Mouse (Mus musculus) heart, embryonic 15.5 days (tissue): ENCODE results near the gene Wnt3a. TPM values are rescaled to one million over a fixed set of nuclear protein-coding genes. Genes with fewer than 3 reads are reported as not detected.
A peak's percentile ranks its signal among the peaks of the same experiment; 100 is the strongest.
"Not testable (repeated sequence)": the region's sequence is repeated elsewhere in the genome, so short reads cannot be mapped to it uniquely, and the experiment has no call there.

ENCODE experiments used
- ATAC-seq: fragments of 200-750 bp; cut with Nextera tagmentation; replicated peaks from 2 replicates; pipeline ENCODE4 v1.8.0; 2017; ENCODE audit warnings: low read depth, moderate TSS enrichment; ENCODE audit not compliant: insufficient number of reproducible peaks, insufficient read depth, low FRiP score
- H3K27ac ChIP-seq: fragments of 300-500 bp; sonication (generic); 2 replicates; pipeline ENCODE4 v1.5.1; 2015; ENCODE audit warnings: mild to moderate bottlenecking, inconsistent platforms
- H3K27me3 ChIP-seq: fragments of 300-500 bp; sonication (generic); 2 replicates; pipeline ENCODE4 v1.6.1; 2015; ENCODE audit warnings: inconsistent platforms
- H3K36me3 ChIP-seq: fragments of 300-500 bp; sonication (generic); 2 replicates; pipeline ENCODE4 v1.6.1; 2015; ENCODE audit warnings: mild to moderate bottlenecking, inconsistent platforms
- H3K4me1 ChIP-seq: fragments of 300-500 bp; sonication (generic); replicated peaks from 2 replicates; pipeline ENCODE4 v1.6.1; 2015; ENCODE audit warnings: inconsistent platforms
- H3K4me2 ChIP-seq: fragments of 300-500 bp; sonication (generic); 2 replicates; pipeline ENCODE4 v1.6.1; 2015; ENCODE audit warnings: inconsistent platforms, mild to moderate bottlenecking, moderate library complexity
- H3K4me3 ChIP-seq: fragments of 300-500 bp; sonication (generic); 2 replicates; pipeline ENCODE4 v1.5.1; 2015; ENCODE audit warnings: mild to moderate bottlenecking, inconsistent platforms
- H3K9ac ChIP-seq: fragments of 300-500 bp; sonication (generic); 2 replicates; pipeline ENCODE4 v1.6.1; 2015; ENCODE audit warnings: mild to moderate bottlenecking, inconsistent platforms
- H3K9me3 ChIP-seq: fragments of 300-500 bp; sonication (generic); replicated peaks from 2 replicates; pipeline ENCODE4 v1.6.1; 2016; ENCODE audit warnings: inconsistent platforms
- WGBS: fragments of 180-500 bp; shearing (Covaris S2); methylation state at CpG from one replicate; pipeline ENCODE4 v1.1.7; 2015; ENCODE audit warnings: mixed read lengths; 5-methylcytosine and 5-hydroxymethylcytosine counted together
- polyA plus RNA-seq: library from polyadenylated mRNA; unstranded; fragments of >200 nt; fragmentation: Nextera tagmentation; extraction: Ambion mirVana; gene quantifications from 2 replicates; pipeline ENCODE4 v1.2.1, GENCODE M21; 2015

Wnt3a gene
- polyA plus RNA-seq, 1 experiment from 2014 or later: not detected

DNA sequence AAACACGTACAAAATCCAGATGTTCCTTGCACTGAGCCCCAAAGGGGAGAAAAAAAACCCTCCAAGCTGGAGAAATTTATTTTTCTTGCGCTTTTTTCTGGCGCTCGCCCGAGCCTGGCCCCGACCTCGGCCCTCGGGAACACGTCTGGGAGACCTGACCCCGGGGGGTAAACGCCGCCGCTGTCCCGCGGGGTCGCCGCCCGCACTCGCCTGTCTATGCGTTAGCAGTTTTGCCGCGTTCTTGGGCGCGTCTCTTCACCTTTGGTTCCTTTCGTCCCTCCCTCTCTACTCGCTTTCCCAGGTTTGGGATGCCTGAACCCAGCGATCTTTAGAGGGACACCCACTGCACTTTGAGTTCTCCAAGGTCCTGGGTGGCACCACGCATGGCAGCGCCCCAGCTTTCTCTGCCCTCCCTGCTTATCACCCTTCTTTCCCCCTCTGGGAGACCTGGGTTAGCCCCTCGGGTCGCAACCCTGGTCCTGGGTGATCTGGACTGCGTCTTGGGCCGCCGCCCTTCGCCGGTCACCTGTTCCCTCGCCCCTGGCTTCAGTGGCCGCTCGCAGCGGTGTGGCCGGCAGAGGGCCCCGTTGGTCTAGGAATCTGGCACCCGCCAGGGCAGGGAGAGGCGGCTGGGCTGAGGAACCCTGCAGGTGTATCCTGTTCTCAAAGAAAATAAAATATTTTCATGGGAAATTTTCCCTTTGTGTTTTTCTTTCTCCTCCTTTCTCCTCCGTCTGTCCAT is 17.0 kb upstream of the Wnt3a start:
- peak; percentile 42; the same call in 1 of the 2 replicates for ATAC-seq
- no peak overlapping the region for H3K27ac ChIP-seq
- H3K27me3 ChIP-seq: peaks cover 82% of the 10 kb centered on the region
- WGBS: 2% methylated on average over 45 of the region's 45 CpGs
- peaks cover 47% of the 10 kb centered on the region for H3K4me1 ChIP-seq
- peak overlapping the region; percentile 75; the same call in 1 of the 2 replicates for H3K9ac ChIP-seq
- H3K9me3 ChIP-seq: no peaks in the 10 kb centered on the region
- no peaks in the 10 kb centered on the region for H3K36me3 ChIP-seq
- peak overlapping the region; percentile 78 for H3K4me3 ChIP-seq
- peak overlapping the region; percentile 99 for H3K4me2 ChIP-seq

GRCm38 (mm10) chr11:59306461-59307421 is 16.2 kb upstream of the Wnt3a start, which contains the start of gene Wnt9a:
Wnt9a (plus strand) TSS chr11:59306928.
- under 1% methylated on average over 111 of the region's 128 CpGs for WGBS
- peak within 1 kb of the TSS; percentile 78 for H3K4me3 ChIP-seq
- H3K4me2 ChIP-seq: peak within 1 kb of the TSS; percentile 99
- peak; percentile 81 for ATAC-seq
- H3K9ac ChIP-seq: peak within 1 kb of the TSS; percentile 75
- H3K4me1 ChIP-seq: peaks cover 41% of the 10 kb centered on the region
- peak within 1 kb of the TSS; percentile 40 for H3K27ac ChIP-seq
- H3K9me3 ChIP-seq: no peaks in the 10 kb centered on the region
- no peaks in the 10 kb centered on the region for H3K36me3 ChIP-seq
- peaks cover 78% of the 10 kb centered on the region for H3K27me3 ChIP-seq

DNA sequence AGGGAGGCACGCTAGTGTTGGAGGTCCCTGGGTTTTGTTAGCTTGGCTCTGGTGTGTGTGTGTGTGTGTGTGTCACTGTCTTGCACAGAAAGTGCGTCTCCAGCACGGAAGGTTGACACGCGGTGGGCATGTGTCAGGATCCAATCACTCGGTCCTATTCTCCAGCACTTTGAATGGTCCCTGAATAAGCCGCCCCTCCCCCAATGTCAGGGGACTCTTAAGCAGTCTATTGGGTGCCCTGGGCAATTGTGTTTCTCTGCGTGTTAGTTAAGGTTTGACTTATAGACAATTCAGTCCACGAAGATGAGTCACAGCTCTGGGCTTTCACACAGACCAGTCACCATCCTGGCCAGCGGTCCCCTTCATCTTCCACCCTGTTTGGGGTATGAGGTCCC is 15.3 kb upstream of the Wnt3a start:
- Histone ChIP-seq H3K4me3 (peak overlapping the region; percentile 78), H3K4me1 (peaks cover 41% of the 10 kb centered on the region), H3K9me3 (no peaks in the 10 kb centered on the region), H3K36me3 (no peaks in the 10 kb centered on the region), H3K27me3 (peaks cover 74% of the 10 kb centered on the region), H3K4me2 (peak overlapping the region; percentile 99), H3K27ac (no peak overlapping the region), H3K9ac (peak overlapping the region; percentile 75; the same call in 1 of the 2 replicates)
- no peak for ATAC-seq
- 10% methylated on average over 10 of the region's 10 CpGs for WGBS

- ATAC-seq: no peak
- peaks cover 79% of the 10 kb centered on the region for H3K27me3 ChIP-seq
Observed at GRCm38 (mm10) chr11:59305008-59305820, 14.7 kb upstream of the Wnt3a start.

GRCm38 (mm10) chr11:59302700-59303569 is 12.4 kb upstream of the Wnt3a start:
- Histone ChIP-seq H3K4me2 (no peak overlapping the region), H3K4me3 (no peak overlapping the region), H3K27ac (no peak overlapping the region), H3K27me3 (peaks cover 82% of the 10 kb centered on the region), H3K36me3 (no peaks in the 10 kb centered on the region), H3K4me1 (peaks cover 22% of the 10 kb centered on the region), H3K9me3 (no peaks in the 10 kb centered on the region), H3K9ac (no peak overlapping the region)
- ATAC-seq: 0 out of 2 replicates have a peak, but pooled peaks have one; percentile 20
- 24% methylated on average over 5 of the region's 10 CpGs for WGBS

More at GRCm38 (mm10) chr11:59305008-59305820, 14.7 kb upstream of the Wnt3a start:
- peaks cover 41% of the 10 kb centered on the region for H3K4me1 ChIP-seq
- no peaks in the 10 kb centered on the region for H3K9me3 ChIP-seq
- no peak overlapping the region for H3K9ac ChIP-seq
- no peak overlapping the region for H3K27ac ChIP-seq
- 35% methylated on average over 22 of the region's 22 CpGs for WGBS
- H3K4me3 ChIP-seq: no peak overlapping the region
- no peak overlapping the region for H3K4me2 ChIP-seq
- no peaks in the 10 kb centered on the region for H3K36me3 ChIP-seq

DNA sequence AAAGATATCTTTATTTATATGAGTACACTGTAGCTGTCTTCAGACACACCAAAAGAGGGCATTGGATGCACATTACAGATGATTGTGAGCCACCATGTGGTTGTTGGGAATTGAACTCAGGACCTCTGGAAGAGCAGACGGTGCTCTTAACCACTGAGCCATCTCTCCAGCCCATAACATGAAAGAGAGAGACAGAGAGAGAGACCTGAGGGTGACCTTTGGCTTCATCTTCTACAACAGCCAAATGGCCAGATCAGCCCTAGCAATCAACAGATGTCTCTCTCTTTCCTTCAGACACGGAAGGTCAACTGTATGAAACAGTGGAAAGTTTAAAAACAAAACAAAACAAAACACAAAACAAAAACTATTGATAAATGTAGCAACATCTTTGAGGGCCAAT is 10.5 kb upstream of the Wnt3a start:
- WGBS: 57% methylated on average over 2 of the region's 2 CpGs
- not testable (repeated sequence) for H3K4me3 ChIP-seq, H3K4me2 ChIP-seq, H3K9ac ChIP-seq, H3K4me1 ChIP-seq, H3K27ac ChIP-seq, H3K9me3 ChIP-seq, H3K36me3 ChIP-seq, ATAC-seq
- H3K27me3 ChIP-seq: peaks cover 81% of the 10 kb centered on the region

- no peak overlapping the region for H3K9ac ChIP-seq
- H3K27ac ChIP-seq: no peak overlapping the region
- peaks cover 80% of the 10 kb centered on the region for H3K27me3 ChIP-seq
- H3K4me1 ChIP-seq: 0 out of 2 replicates have a peak, but pooled peaks cover 2% of the 10 kb centered on the region
- H3K4me2 ChIP-seq: no peak overlapping the region
- no peak for ATAC-seq
- H3K4me3 ChIP-seq: no peak overlapping the region
- WGBS: 13% methylated on average over 3 of the region's 3 CpGs
- H3K9me3 ChIP-seq: no peaks in the 10 kb centered on the region
- no peaks in the 10 kb centered on the region for H3K36me3 ChIP-seq
Observed at GRCm38 (mm10) chr11:59300185-59300584, 9.6 kb upstream of the Wnt3a start.

GRCm38 (mm10) chr11:59297941-59298340 is 7.4 kb upstream of the Wnt3a start:
- Histone ChIP-seq H3K4me1 (no peaks in the 10 kb centered on the region), H3K27ac (no peak overlapping the region), H3K4me2 (no peak overlapping the region), H3K36me3 (no peaks in the 10 kb centered on the region), H3K9ac (no peak overlapping the region), H3K27me3 (peaks cover 77% of the 10 kb centered on the region), H3K9me3 (no peaks in the 10 kb centered on the region), H3K4me3 (no peak overlapping the region)
- 16% methylated on average over 7 of the region's 7 CpGs for WGBS
- ATAC-seq: no peak

GRCm38 (mm10) chr11:59293616-59294015 is 3.1 kb upstream of the Wnt3a start:
- 20% methylated on average over 7 of the region's 7 CpGs for WGBS
- ATAC-seq: no peak
- peaks cover 17% of the 10 kb centered on the region for H3K4me1 ChIP-seq
- H3K27me3 ChIP-seq: peaks cover 89% of the 10 kb centered on the region
- no peak overlapping the region for H3K9ac ChIP-seq
- H3K4me3 ChIP-seq: no peak overlapping the region
- H3K9me3 ChIP-seq: no peaks in the 10 kb centered on the region
- H3K27ac ChIP-seq: no peak overlapping the region
- H3K4me2 ChIP-seq: no peak overlapping the region
- no peaks in the 10 kb centered on the region for H3K36me3 ChIP-seq

DNA sequence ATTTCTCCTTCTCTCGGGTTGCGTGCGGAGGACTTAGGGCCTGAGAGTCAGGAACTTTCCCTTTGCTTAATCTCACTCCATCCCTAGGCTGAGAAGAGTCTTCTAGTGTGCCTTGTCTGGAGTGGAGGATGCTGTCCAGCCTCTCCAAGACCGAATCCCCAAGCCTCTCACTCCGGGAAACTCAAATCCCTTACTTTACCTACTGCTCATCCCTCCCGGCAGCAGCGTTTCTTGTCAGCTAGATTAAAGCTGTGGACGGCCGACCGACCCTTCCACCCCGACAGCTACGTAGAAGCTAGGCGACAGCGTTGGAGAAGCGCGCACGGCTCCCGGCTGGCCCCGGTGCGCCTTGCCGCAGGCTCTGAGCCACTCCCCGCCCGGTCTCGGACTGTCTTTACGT is 846 bp downstream of the Wnt3a start:
- H3K27ac ChIP-seq: no peak overlapping the region
- H3K9me3 ChIP-seq: no peaks in the 10 kb centered on the region
- no peak for ATAC-seq
- H3K4me2 ChIP-seq: peak overlapping the region; percentile 60; the same call in 1 of the 2 replicates
- H3K4me3 ChIP-seq: no peak overlapping the region
- peaks cover 17% of the 10 kb centered on the region for H3K4me1 ChIP-seq
- H3K27me3 ChIP-seq: peaks cover 93% of the 10 kb centered on the region
- under 1% methylated on average over 25 of the region's 25 CpGs for WGBS
- no peaks in the 10 kb centered on the region for H3K36me3 ChIP-seq
- H3K9ac ChIP-seq: no peak overlapping the region
